Mouse (Mus musculus) midbrain, embryonic 13.5 days (tissue): ENCODE measurements around the gene Ppib. TPM values are rescaled to one million over a fixed set of nuclear protein-coding genes. Genes with fewer than 3 reads are reported as not detected.

Experiments used
- ATAC-seq: fragments of 200-750 bp; cut with Nextera tagmentation; 2 replicates; pipeline ENCODE4 v1.8.0; 2017; ENCODE audit warnings: mild to moderate bottlenecking, moderate TSS enrichment, moderate library complexity
- H3K27ac ChIP-seq: fragments of 300-500 bp; sonication (generic); 2 replicates; pipeline ENCODE4 v1.5.1; 2015; ENCODE audit warnings: inconsistent platforms, mild to moderate bottlenecking, moderate library complexity
- H3K27me3 ChIP-seq: fragments of 300-500 bp; sonication (generic); 2 replicates; pipeline ENCODE4 v1.6.1; 2015; ENCODE audit warnings: mild to moderate bottlenecking, inconsistent platforms
- H3K36me3 ChIP-seq: fragments of 300-500 bp; sonication (generic); 2 replicates; pipeline ENCODE4 v1.6.1; 2015; ENCODE audit warnings: mild to moderate bottlenecking, inconsistent platforms
- H3K4me1 ChIP-seq: fragments of 300-500 bp; sonication (generic); replicated peaks from 2 replicates; pipeline ENCODE4 v1.6.1; 2015; ENCODE audit warnings: inconsistent platforms
- H3K4me2 ChIP-seq: fragments of 300-500 bp; sonication (generic); replicated peaks from 2 replicates; pipeline ENCODE4 v1.6.1; 2015; ENCODE audit warnings: moderate library complexity, mild to moderate bottlenecking, inconsistent platforms
- H3K4me3 ChIP-seq: fragments of 300-500 bp; sonication (generic); replicated peaks from 2 replicates; pipeline ENCODE4 v1.5.1; 2015; ENCODE audit warnings: mild to moderate bottlenecking, inconsistent platforms
- H3K9ac ChIP-seq: fragments of 300-500 bp; sonication (generic); replicated peaks from 2 replicates; pipeline ENCODE4 v1.6.1; 2015; ENCODE audit warnings: mild to moderate bottlenecking, inconsistent platforms
- H3K9me3 ChIP-seq: fragments of 300-500 bp; sonication (generic); 2 replicates; pipeline ENCODE4 v1.6.1; 2016; ENCODE audit warnings: mild to moderate bottlenecking, inconsistent platforms
- WGBS: fragments of 180-500 bp; shearing (Covaris S2); methylation state at CpG from one replicate; pipeline ENCODE4 v1.1.7; 2015; 5-methylcytosine and 5-hydroxymethylcytosine counted together
- polyA plus RNA-seq: library from polyadenylated mRNA; unstranded; fragments of >200 nt; fragmentation: Nextera tagmentation; extraction: Ambion mirVana; gene quantifications from 2 replicates; pipeline ENCODE4 v1.2.1, GENCODE M21; 2015

Gene Ppib
- polyA plus RNA-seq, 1 experiment from 2014 or later, result 358 TPM

GRCm38 (mm10) chr9:66078493-66078892, 18.5 kb downstream of the Ppib start:
- H3K27me3 ChIP-seq, result no peaks in the 10 kb centered on the region
- no peaks in the 10 kb centered on the region for H3K36me3 ChIP-seq
- no peaks in the 10 kb centered on the region; the same call in 1 of the 2 replicates for H3K4me1 ChIP-seq
- no peak overlapping the region for H3K4me3 ChIP-seq
- WGBS, result 11% methylated on average over 14 of the region's 14 CpGs
- peak overlapping the region; percentile 17 for H3K4me2 ChIP-seq
- H3K9ac ChIP-seq, result no peak overlapping the region
- H3K27ac ChIP-seq, result no peak overlapping the region
- H3K9me3 ChIP-seq, result no peaks in the 10 kb centered on the region
- ATAC-seq, result 0 out of 2 replicates have a peak, but pooled peaks have one; percentile 30

- Histone ChIP-seq H3K4me1 (no peaks in the 10 kb centered on the region; the same call in 1 of the 2 replicates), H3K4me3 (no peak overlapping the region), H3K27me3 (no peaks in the 10 kb centered on the region), H3K36me3 (0 out of 2 replicates have a peak, but pooled peaks cover 3% of the 10 kb centered on the region), H3K9ac (no peak overlapping the region), H3K9me3 (no peaks in the 10 kb centered on the region), H3K4me2 (no peak overlapping the region), H3K27ac (no peak overlapping the region)
- 89% methylated on average over 3 of the region's 3 CpGs for whole genome bisulfite sequencing
- no peak for ATAC-seq
Observed at GRCm38 (mm10) chr9:66080804-66081459, 20.9 kb downstream of the Ppib start.

GRCm38 (mm10) chr9:66081999-66082398, 22.0 kb downstream of the Ppib start:
- Histone ChIP-seq H3K27ac (no peak overlapping the region), H3K27me3 (no peaks in the 10 kb centered on the region), H3K4me2 (no peak overlapping the region), H3K4me3 (no peak overlapping the region), H3K4me1 (no peaks in the 10 kb centered on the region; the same call in 1 of the 2 replicates), H3K9me3 (no peaks in the 10 kb centered on the region), H3K36me3 (peaks cover 11% of the 10 kb centered on the region), H3K9ac (no peak overlapping the region)
- WGBS, result 85% methylated on average over 4 of the region's 4 CpGs
- ATAC-seq, result no peak

GRCm38 (mm10) chr9:66084171-66084570, 24.1 kb downstream of the Ppib start:
- H3K9me3 ChIP-seq, result no peaks in the 10 kb centered on the region
- H3K36me3 ChIP-seq, result peaks cover 31% of the 10 kb centered on the region
- H3K27me3 ChIP-seq, result no peaks in the 10 kb centered on the region
- no peak overlapping the region for H3K4me3 ChIP-seq
- H3K4me2 ChIP-seq, result no peak overlapping the region
- no peak overlapping the region for H3K27ac ChIP-seq
- no peak for ATAC-seq
- H3K4me1 ChIP-seq, result no peaks in the 10 kb centered on the region
- 92% methylated on average over 3 of the region's 3 CpGs for WGBS
- H3K9ac ChIP-seq, result no peak overlapping the region

GRCm38 (mm10) chr9:66087062-66087461, 27.0 kb downstream of the Ppib start:
- ATAC-seq, result no peak
- WGBS, result 95% methylated on average over 7 of the region's 7 CpGs
- peak overlapping the region; percentile 7; the same call in 1 of the 2 replicates for H3K27ac ChIP-seq
- no peak overlapping the region for H3K9ac ChIP-seq
- H3K4me3 ChIP-seq, result no peak overlapping the region
- H3K4me1 ChIP-seq, result no peaks in the 10 kb centered on the region
- H3K9me3 ChIP-seq, result no peaks in the 10 kb centered on the region
- no peak overlapping the region for H3K4me2 ChIP-seq
- H3K27me3 ChIP-seq, result no peaks in the 10 kb centered on the region
- peaks cover 60% of the 10 kb centered on the region for H3K36me3 ChIP-seq

- Histone ChIP-seq H3K36me3 (peaks cover 74% of the 10 kb centered on the region), H3K9ac (no peak overlapping the region), H3K27me3 (no peaks in the 10 kb centered on the region), H3K4me1 (no peaks in the 10 kb centered on the region), H3K4me3 (no peak overlapping the region), H3K9me3 (no peaks in the 10 kb centered on the region), H3K4me2 (no peak overlapping the region), H3K27ac (no peak overlapping the region)
- WGBS, result 50% methylated on average over 4 of the region's 4 CpGs
- ATAC-seq, result no peak
Observed at GRCm38 (mm10) chr9:66088411-66088810, 28.4 kb downstream of the Ppib start.

GRCm38 (mm10) chr9:66090593-66091244, 30.7 kb downstream of the Ppib start:
- Histone ChIP-seq H3K27me3 (no peaks in the 10 kb centered on the region), H3K4me1 (no peaks in the 10 kb centered on the region), H3K36me3 (peaks cover 96% of the 10 kb centered on the region), H3K4me3 (no peak overlapping the region), H3K9ac (no peak overlapping the region), H3K4me2 (no peak overlapping the region), H3K27ac (no peak overlapping the region), H3K9me3 (no peaks in the 10 kb centered on the region)
- ATAC-seq, result no peak
- WGBS, result 90% methylated on average over 13 of the region's 13 CpGs

- Histone ChIP-seq H3K9ac (no peak overlapping the region), H3K27ac (no peak overlapping the region), H3K4me2 (no peak overlapping the region), H3K36me3 (peaks cover 98% of the 10 kb centered on the region), H3K4me1 (no peaks in the 10 kb centered on the region), H3K4me3 (no peak overlapping the region), H3K9me3 (no peaks in the 10 kb centered on the region), H3K27me3 (no peaks in the 10 kb centered on the region)
- 79% methylated on average over 6 of the region's 6 CpGs for WGBS
- ATAC-seq, result no peak
Observed at GRCm38 (mm10) chr9:66091327-66092231, 31.6 kb downstream of the Ppib start.

GRCm38 (mm10) chr9:66092664-66093063, 32.6 kb downstream of the Ppib start:
- H3K4me1 ChIP-seq, result no peaks in the 10 kb centered on the region
- WGBS, result 84% methylated on average over 2 of the region's 2 CpGs
- no peak overlapping the region for H3K4me3 ChIP-seq
- ATAC-seq, result no peak
- H3K9me3 ChIP-seq, result no peaks in the 10 kb centered on the region
- no peak overlapping the region for H3K27ac ChIP-seq
- H3K9ac ChIP-seq, result no peak overlapping the region
- no peak overlapping the region for H3K4me2 ChIP-seq
- no peaks in the 10 kb centered on the region for H3K27me3 ChIP-seq
- H3K36me3 ChIP-seq, result peaks cover 98% of the 10 kb centered on the region

- no peak for ATAC-seq
- no peak overlapping the region for H3K9ac ChIP-seq
- no peak overlapping the region for H3K4me3 ChIP-seq
- H3K9me3 ChIP-seq, result no peaks in the 10 kb centered on the region
- H3K4me2 ChIP-seq, result no peak overlapping the region
- 85% methylated on average over 8 of the region's 8 CpGs for WGBS
- H3K36me3 ChIP-seq, result peaks cover 89% of the 10 kb centered on the region
- H3K27me3 ChIP-seq, result no peaks in the 10 kb centered on the region
- H3K4me1 ChIP-seq, result no peaks in the 10 kb centered on the region
- no peak overlapping the region for H3K27ac ChIP-seq
Observed at GRCm38 (mm10) chr9:66101577-66101976, 41.6 kb downstream of the Ppib start.

GRCm38 (mm10) chr9:66102668-66103067, 42.6 kb downstream of the Ppib start:
- Histone ChIP-seq H3K9me3 (no peaks in the 10 kb centered on the region), H3K9ac (no peak overlapping the region), H3K36me3 (peaks cover 88% of the 10 kb centered on the region), H3K4me2 (no peak overlapping the region), H3K4me1 (no peaks in the 10 kb centered on the region), H3K27ac (no peak overlapping the region), H3K4me3 (no peak overlapping the region), H3K27me3 (no peaks in the 10 kb centered on the region)
- no peak for ATAC-seq
- 94% methylated on average over 6 of the region's 6 CpGs for WGBS

- H3K27ac ChIP-seq, result no peak overlapping the region
- H3K27me3 ChIP-seq, result no peaks in the 10 kb centered on the region
- H3K9me3 ChIP-seq, result no peaks in the 10 kb centered on the region
- H3K9ac ChIP-seq, result no peak overlapping the region
- H3K4me3 ChIP-seq, result no peak overlapping the region
- ATAC-seq, result no peak
- no peaks in the 10 kb centered on the region for H3K4me1 ChIP-seq
- 96% methylated on average over 4 of the region's 4 CpGs for WGBS
- H3K4me2 ChIP-seq, result no peak overlapping the region
- H3K36me3 ChIP-seq, result peaks cover 89% of the 10 kb centered on the region
Observed at GRCm38 (mm10) chr9:66104601-66105000, 44.6 kb downstream of the Ppib start.
